Mouse (Mus musculus) heart, embryonic 13.5 days (tissue): Measurements from ENCODE around the gene Gkap1. TPM values are rescaled to one million over a fixed set of nuclear protein-coding genes. Genes with fewer than 3 reads are reported as not detected.

Experiments
- ATAC-seq: fragments of 200-750 bp; cut with Nextera tagmentation; 2 replicates; pipeline ENCODE4 v1.8.0; 2017; ENCODE audit warnings: moderate TSS enrichment; ENCODE audit not compliant: insufficient number of reproducible peaks, low FRiP score, low TSS enrichment; ENCODE audit errors: extremely low read depth
- H3K27ac ChIP-seq: fragments of 300-500 bp; sonication (generic); replicated peaks from 2 replicates; pipeline ENCODE4 v1.5.1; 2015; ENCODE audit warnings: moderate library complexity, mild to moderate bottlenecking, inconsistent platforms
- H3K27me3 ChIP-seq: fragments of 300-500 bp; sonication (generic); replicated peaks from 2 replicates; pipeline ENCODE4 v1.6.1; 2015; ENCODE audit warnings: mild to moderate bottlenecking, inconsistent platforms
- H3K36me3 ChIP-seq: fragments of 300-500 bp; sonication (generic); 2 replicates; pipeline ENCODE4 v1.6.1; 2015; ENCODE audit warnings: mild to moderate bottlenecking, inconsistent platforms
- H3K4me1 ChIP-seq: fragments of 300-500 bp; sonication (generic); 2 replicates; pipeline ENCODE4 v1.6.1; 2015; ENCODE audit warnings: inconsistent platforms
- H3K4me2 ChIP-seq: fragments of 300-500 bp; sonication (generic); 2 replicates; pipeline ENCODE4 v1.6.1; 2015; ENCODE audit warnings: inconsistent platforms, mild to moderate bottlenecking, moderate library complexity
- H3K4me3 ChIP-seq: fragments of 300-500 bp; sonication (generic); 2 replicates; pipeline ENCODE4 v1.5.1; 2015; ENCODE audit warnings: moderate library complexity, mild to moderate bottlenecking, inconsistent platforms
- H3K9ac ChIP-seq: fragments of 300-500 bp; sonication (generic); 2 replicates; pipeline ENCODE4 v1.6.1; 2015; ENCODE audit warnings: inconsistent platforms, mild to moderate bottlenecking, moderate library complexity
- H3K9me3 ChIP-seq: fragments of 300-500 bp; sonication (generic); 2 replicates; pipeline ENCODE4 v1.6.1; 2016; ENCODE audit warnings: inconsistent platforms
- WGBS: fragments of 180-500 bp; shearing (Covaris S2); methylation state at CpG from one replicate; pipeline ENCODE4 v1.1.7; 2015; ENCODE audit warnings: mixed read lengths; 5-methylcytosine and 5-hydroxymethylcytosine counted together
- polyA plus RNA-seq: library from polyadenylated mRNA; unstranded; fragments of >200 nt; fragmentation: Nextera tagmentation; extraction: Ambion mirVana; gene quantifications from 2 replicates; pipeline ENCODE4 v1.2.1, GENCODE M21; 2015

The Gkap1 gene
- polyA plus RNA-seq, 1 experiment from 2014 or later: 15.6 TPM

GRCm38 (mm10) chr13:58201343-58201742, 74.2 kb downstream of the Gkap1 start:
- no peak for ATAC-seq
- peaks cover 18% of the 10 kb centered on the region for H3K36me3 ChIP-seq
- H3K4me2 ChIP-seq: no peak overlapping the region
- H3K9ac ChIP-seq: no peak overlapping the region
- no peaks in the 10 kb centered on the region for H3K9me3 ChIP-seq
- no peak overlapping the region for H3K4me3 ChIP-seq
- H3K27ac ChIP-seq: no peak overlapping the region
- peaks cover 41% of the 10 kb centered on the region for H3K4me1 ChIP-seq
- WGBS: 88% methylated on average over 6 of the region's 6 CpGs
- H3K27me3 ChIP-seq: no peaks in the 10 kb centered on the region

GRCm38 (mm10) chr13:58197981-58198640, 77.4 kb downstream of the Gkap1 start:
- H3K4me1 ChIP-seq: peaks cover 31% of the 10 kb centered on the region
- WGBS: 56% methylated on average over 7 of the region's 7 CpGs

GRCm38 (mm10) chr13:58197211-58197610, 78.3 kb downstream of the Gkap1 start:
- Histone ChIP-seq H3K9ac (no peak overlapping the region), H3K27ac (no peak overlapping the region), H3K9me3 (no peaks in the 10 kb centered on the region), H3K4me2 (no peak overlapping the region), H3K4me1 (peaks cover 27% of the 10 kb centered on the region), H3K36me3 (peaks cover 53% of the 10 kb centered on the region), H3K27me3 (no peaks in the 10 kb centered on the region), H3K4me3 (no peak overlapping the region)
- WGBS: 82% methylated on average over 3 of the region's 3 CpGs
- no peak for ATAC-seq

More at GRCm38 (mm10) chr13:58197981-58198640, 77.4 kb downstream of the Gkap1 start:
- Histone ChIP-seq H3K36me3 (peaks cover 46% of the 10 kb centered on the region), H3K27me3 (no peaks in the 10 kb centered on the region), H3K27ac (no peak overlapping the region), H3K9ac (no peak overlapping the region), H3K4me2 (no peak overlapping the region), H3K4me3 (no peak overlapping the region), H3K9me3 (no peaks in the 10 kb centered on the region)
- no peak for ATAC-seq

- Histone ChIP-seq H3K36me3 (peaks cover 75% of the 10 kb centered on the region), H3K4me1 (peaks cover 19% of the 10 kb centered on the region), H3K4me3 (no peak overlapping the region), H3K27me3 (no peaks in the 10 kb centered on the region), H3K4me2 (no peak overlapping the region), H3K27ac (no peak overlapping the region), H3K9me3 (no peaks in the 10 kb centered on the region), H3K9ac (no peak overlapping the region)
- WGBS: 90% methylated on average over 3 of the region's 3 CpGs
- ATAC-seq: no peak
These were observed 80.6 kb downstream of the Gkap1 start for GRCm38 (mm10) chr13:58194908-58195307.

- Histone ChIP-seq H3K4me1 (peaks cover 9% of the 10 kb centered on the region), H3K9ac (no peak overlapping the region), H3K27ac (no peak overlapping the region), H3K27me3 (no peaks in the 10 kb centered on the region), H3K4me2 (no peak overlapping the region), H3K4me3 (no peak overlapping the region), H3K9me3 (no peaks in the 10 kb centered on the region), H3K36me3 (peaks cover 85% of the 10 kb centered on the region)
- ATAC-seq: no peak
- WGBS: 93% methylated on average over 3 of the region's 3 CpGs
These were observed 82.3 kb downstream of the Gkap1 start for GRCm38 (mm10) chr13:58193221-58193620.

- 88% methylated on average over 6 of the region's 6 CpGs for WGBS
- H3K27ac ChIP-seq: no peak overlapping the region
- H3K36me3 ChIP-seq: peaks cover 85% of the 10 kb centered on the region
- H3K4me2 ChIP-seq: no peak overlapping the region
- H3K9ac ChIP-seq: no peak overlapping the region
- no peak for ATAC-seq
- H3K4me1 ChIP-seq: peaks cover 4% of the 10 kb centered on the region; the same call in 1 of the 2 replicates
- H3K9me3 ChIP-seq: no peaks in the 10 kb centered on the region
- no peak overlapping the region for H3K4me3 ChIP-seq
- no peaks in the 10 kb centered on the region for H3K27me3 ChIP-seq
These were observed 83.4 kb downstream of the Gkap1 start for GRCm38 (mm10) chr13:58192146-58192545.

- H3K4me3 ChIP-seq: no peak overlapping the region
- no peak overlapping the region for H3K27ac ChIP-seq
- peaks cover 84% of the 10 kb centered on the region for H3K36me3 ChIP-seq
- ATAC-seq: no peak
- no peaks in the 10 kb centered on the region for H3K9me3 ChIP-seq
- 0 out of 2 replicates have a peak, but pooled peaks cover 2% of the 10 kb centered on the region for H3K4me1 ChIP-seq
- no peak overlapping the region for H3K4me2 ChIP-seq
- no peak overlapping the region for H3K9ac ChIP-seq
- H3K27me3 ChIP-seq: no peaks in the 10 kb centered on the region
- 98% methylated on average over 14 of the region's 14 CpGs for WGBS
These were observed 84.0 kb downstream of the Gkap1 start for GRCm38 (mm10) chr13:58191516-58191915.

- H3K4me3 ChIP-seq: no peak overlapping the region
- H3K4me1 ChIP-seq: 0 out of 2 replicates have a peak, but pooled peaks cover 2% of the 10 kb centered on the region
- H3K9me3 ChIP-seq: no peaks in the 10 kb centered on the region
- 82% methylated on average over 5 of the region's 5 CpGs for WGBS
- no peaks in the 10 kb centered on the region for H3K27me3 ChIP-seq
- no peak overlapping the region for H3K9ac ChIP-seq
- no peak overlapping the region for H3K27ac ChIP-seq
- H3K4me2 ChIP-seq: no peak overlapping the region
- H3K36me3 ChIP-seq: peaks cover 81% of the 10 kb centered on the region
- no peak for ATAC-seq
These were observed 86.0 kb downstream of the Gkap1 start for GRCm38 (mm10) chr13:58189473-58189872.

- Histone ChIP-seq H3K9me3 (no peaks in the 10 kb centered on the region), H3K9ac (no peak overlapping the region), H3K4me3 (no peak overlapping the region), H3K4me2 (no peak overlapping the region), H3K36me3 (peaks cover 81% of the 10 kb centered on the region), H3K27me3 (no peaks in the 10 kb centered on the region), H3K27ac (no peak overlapping the region), H3K4me1 (0 out of 2 replicates have a peak, but pooled peaks cover 2% of the 10 kb centered on the region)
- ATAC-seq: no peak
- 55% methylated on average over 4 of the region's 4 CpGs for WGBS
These were observed 87.1 kb downstream of the Gkap1 start for GRCm38 (mm10) chr13:58188412-58188811.

- no peak overlapping the region for H3K4me3 ChIP-seq
- 91% methylated on average over 3 of the region's 3 CpGs for WGBS
- H3K4me1 ChIP-seq: 0 out of 2 replicates have a peak, but pooled peaks cover 2% of the 10 kb centered on the region
- no peak overlapping the region for H3K4me2 ChIP-seq
- H3K27ac ChIP-seq: no peak overlapping the region
- H3K9ac ChIP-seq: no peak overlapping the region
- H3K36me3 ChIP-seq: peaks cover 81% of the 10 kb centered on the region
- H3K27me3 ChIP-seq: no peaks in the 10 kb centered on the region
- H3K9me3 ChIP-seq: no peaks in the 10 kb centered on the region
- ATAC-seq: no peak
These were observed 87.7 kb downstream of the Gkap1 start for GRCm38 (mm10) chr13:58187751-58188150.

- H3K9me3 ChIP-seq: no peaks in the 10 kb centered on the region
- H3K4me3 ChIP-seq: no peak overlapping the region
- H3K4me1 ChIP-seq: 0 out of 2 replicates have a peak, but pooled peaks cover 2% of the 10 kb centered on the region
- ATAC-seq: no peak
- no peak overlapping the region for H3K27ac ChIP-seq
- WGBS: 77% methylated on average over 8 of the region's 8 CpGs
- H3K4me2 ChIP-seq: no peak overlapping the region
- no peak overlapping the region for H3K9ac ChIP-seq
- no peaks in the 10 kb centered on the region for H3K27me3 ChIP-seq
- peaks cover 79% of the 10 kb centered on the region for H3K36me3 ChIP-seq
These were observed 89.2 kb downstream of the Gkap1 start for GRCm38 (mm10) chr13:58186281-58186680.

GRCm38 (mm10) chr13:58184111-58184510, 91.4 kb downstream of the Gkap1 start:
- H3K9me3 ChIP-seq: no peaks in the 10 kb centered on the region
- WGBS: 93% methylated on average over 3 of the region's 3 CpGs
- no peak overlapping the region for H3K9ac ChIP-seq
- H3K27me3 ChIP-seq: no peaks in the 10 kb centered on the region
- no peak overlapping the region for H3K4me2 ChIP-seq
- peaks cover 82% of the 10 kb centered on the region for H3K36me3 ChIP-seq
- H3K4me3 ChIP-seq: no peak overlapping the region
- no peak overlapping the region for H3K27ac ChIP-seq
- ATAC-seq: no peak
- H3K4me1 ChIP-seq: 0 out of 2 replicates have a peak, but pooled peaks cover 2% of the 10 kb centered on the region
